10 mouse cellular contexts compared by ENCODE assay signal in the genomic region with DNA sequence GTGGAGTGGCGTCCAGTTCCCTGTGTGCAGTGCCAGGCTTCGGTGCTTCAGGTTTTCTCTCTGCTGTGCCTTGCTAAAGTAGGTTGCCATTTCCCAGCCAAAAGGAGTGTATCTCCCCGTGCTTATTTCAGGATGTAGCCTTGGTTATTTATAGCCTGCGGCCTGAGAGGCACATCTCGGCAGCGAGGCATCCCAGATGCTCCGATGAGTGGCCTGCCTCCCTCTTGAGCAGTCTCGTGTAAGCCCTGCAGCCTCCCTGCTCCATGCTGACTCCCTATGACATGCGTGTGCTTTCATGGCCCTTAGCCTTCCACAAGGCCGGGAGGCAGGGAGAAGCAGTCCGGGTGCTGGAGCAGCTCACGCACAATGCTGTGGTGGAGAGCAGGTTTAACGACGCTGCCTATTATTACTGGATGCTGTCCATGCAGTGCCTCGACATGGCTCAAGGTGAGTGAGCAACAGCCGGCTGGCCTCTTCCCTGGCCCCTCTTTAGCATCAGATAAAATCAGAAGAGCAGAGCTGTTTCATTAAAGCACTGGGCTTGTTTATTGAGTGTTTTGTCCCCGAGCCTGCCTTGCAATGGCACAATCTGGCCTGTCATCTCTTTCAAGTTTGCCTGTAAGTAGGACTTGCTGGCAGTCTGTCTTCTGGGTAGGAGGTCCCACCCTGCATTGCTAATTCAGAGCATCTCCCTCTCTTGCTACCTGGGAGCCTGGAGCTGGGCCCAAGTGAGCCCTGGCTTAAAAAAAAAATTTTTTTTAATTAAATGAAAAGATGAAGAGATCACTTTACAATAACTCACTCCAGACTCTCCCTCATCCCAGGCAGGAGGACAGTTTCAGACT. TPM values are rescaled to one million over a fixed set of nuclear protein-coding genes. Genes with fewer than 3 reads are reported as not detected.
DNase-seq lines count a peak whose midpoint lies in the region; ATAC-seq and TF ChIP-seq lines count a peak whose summit lies in the region.
"Had no signal": no experiment of that assay in that cellular context is flagged by ENCODE, and none has a peak within 500 bp of the region (broad histone marks: within the 10 kb centered on the region; RNA-seq: fewer than 3 reads in every experiment).

No protein-coding gene starts in this region.

- DNase-seq in gastrocnemius, adult 2 months: peak; percentile 72
- no peak for DNase-seq in gastrocnemius, postnatal 4 days (ENCODE audit: low spot score in 2 of 2)
- peak; percentile 25 for DNase-seq in retina, postnatal 1 day
- DNase-seq in retina, embryonic 14.5 days (ENCODE audit: low spot score): no peak
- peak; percentile 64 to 72 for DNase-seq in heart, postnatal 10 days
- peak; percentile 89 for DNase-seq in telencephalon, adult 2 months (ENCODE audit: low read depth, low spot score)
- no peak for DNase-seq in liver, postnatal 0 days
- no peak for DNase-seq in lung, postnatal 14 days
- DNase-seq: liver, embryonic 13.5 days had no signal

- H3K9me3 ChIP-seq in liver, postnatal 0 days (ENCODE audit: low read length): no peaks in the 10 kb centered on the region
- H3K9me3 ChIP-seq: liver, embryonic 13.5 days had no signal

- H3K27ac ChIP-seq in gastrocnemius, adult 2 months: peak overlapping the region; percentile 81
- no peak overlapping the region for H3K27ac ChIP-seq in liver, postnatal 0 days (ENCODE audit: low read depth)
- H3K27ac ChIP-seq: liver, embryonic 13.5 days had no signal

- no peaks in the 10 kb centered on the region; the same call in 1 of the 2 replicates for H3K4me1 ChIP-seq in liver, postnatal 0 days (ENCODE audit: insufficient read depth)

- intact Hi-C loops in gastrocnemius, adult 2 months (cut with DNase I): loop anchor here (2.0 kb wide), 1 partner anchor 41 kb away; no protein-coding TSS in a partner anchor
- intact Hi-C loops in heart, postnatal 10 days (cut with DNase I): loop anchor here (2.0 kb wide), 1 partner anchor 41 kb away; no protein-coding TSS in a partner anchor

- WGBS in liver, postnatal 0 days (ENCODE audit: insufficient replicate concordance): 60% methylated on average over 17 of the region's 17 CpGs

- TF ChIP-seq EP300 in liver, postnatal 0 days (IDR thresholded peaks at IDR 0.05; ENCODE audit: low read depth): no peak

- H3K4me3 ChIP-seq in gastrocnemius, adult 2 months: peak overlapping the region; percentile 23; the same call in 1 of the 2 replicates
- no peak overlapping the region for H3K4me3 ChIP-seq in liver, postnatal 0 days (ENCODE audit: low read depth, low read length)
- H3K4me3 ChIP-seq: liver, embryonic 13.5 days had no signal

- no peaks in the 10 kb centered on the region for H3K27me3 ChIP-seq in liver, postnatal 0 days (ENCODE audit: insufficient read depth, low read length)
- H3K27me3 ChIP-seq: liver, embryonic 13.5 days had no signal

- H3K36me3 ChIP-seq in liver, postnatal 0 days (replicated peaks; ENCODE audit: insufficient read depth, low read length): no peaks in the 10 kb centered on the region
- H3K36me3 ChIP-seq: liver, embryonic 13.5 days had no signal

- ATAC-seq in liver, postnatal 0 days: no peak

- no peak overlapping the region for H3K4me2 ChIP-seq in liver, postnatal 0 days (ENCODE audit: low read depth, low read length)
- H3K4me2 ChIP-seq: liver, embryonic 13.5 days had no signal

- TF ChIP-seq CTCF in gastrocnemius, adult 2 months (IDR thresholded peaks at IDR 0.05): no peak
- TF ChIP-seq CTCF in liver, postnatal 0 days (IDR thresholded peaks at IDR 0.05; ENCODE audit: low read depth): no peak

- H3K9ac ChIP-seq in liver, postnatal 0 days (replicated peaks): no peak overlapping the region
- H3K9ac ChIP-seq: liver, embryonic 13.5 days had no signal

RNA-seq across cellular contexts. Expression of gene Rho, which starts 15.7 kb away (rescaled TPM):
- total RNA-seq in gastrocnemius, adult 2 months (2021): under 1 TPM in 1 of 2 experiments, not detected in 1; 0.06 TPM
- total RNA-seq in gastrocnemius, postnatal 4 days (2021): under 1 TPM; 0.62 to 0.93 TPM
- total RNA-seq in heart, postnatal 10 days (2021): under 1 TPM; 0.07 to 0.20 TPM
- not detected in 2 replicates for polyA plus RNA-seq in liver, postnatal 0 days (2015; fragmentation: Nextera tagmentation; extraction: Ambion mirVana)
- polyA plus RNA-seq: liver, embryonic 13.5 days had no signal

RNA-seq across cellular contexts. Expression of gene H1foo, which starts 28.9 kb away (rescaled TPM):
- not detected for total RNA-seq in gastrocnemius, adult 2 months (2021)
- not detected for total RNA-seq in gastrocnemius, postnatal 4 days (2021)
- not detected for total RNA-seq in heart, postnatal 10 days (2021)
- polyA plus RNA-seq in liver, postnatal 0 days (2015; fragmentation: Nextera tagmentation; extraction: Ambion mirVana): not detected in 2 replicates
- total RNA-seq: neutrophil, adult 5-6 weeks had no signal
- polyA plus RNA-seq: liver, embryonic 13.5 days had no signal

Comparison
In these comparisons a context has a peak if more than half of its experiments do, and no peak if none do; other contexts are left out.
1. DNase-seq: peak in gastrocnemius, adult 2 months (single experiment), retina, postnatal 1 day (single experiment), heart, postnatal 10 days (2 of 2) and telencephalon, adult 2 months (single experiment); none in gastrocnemius, postnatal 4 days (0 of 2), retina, embryonic 14.5 days (single experiment), liver, postnatal 0 days (single experiment) and lung, postnatal 14 days (single experiment).